Mouse (Mus musculus): ENCODE results near the gene Ppig.

Ppig gene

GRCm38 (mm10) chr2:69760980-69761379 is 38.6 kb downstream of the Ppig start:
- no peak for DNase-seq (ENCODE audit: extremely low read depth, low read depth)

GRCm38 (mm10) chr2:69763340-69763739 is 41.0 kb downstream of the Ppig start:
- no peak for DNase-seq (ENCODE audit: extremely low read depth, low read depth)

- no peak for DNase-seq (ENCODE audit: extremely low read depth, low read depth)
These were observed 42.4 kb downstream of the Ppig start for GRCm38 (mm10) chr2:69764716-69765115.

GRCm38 (mm10) chr2:69773331-69773730 is 51.0 kb downstream of the Ppig start:
- DNase-seq (ENCODE audit: extremely low read depth, low read depth) = no peak

GRCm38 (mm10) chr2:69777985-69778835 is 55.9 kb downstream of the Ppig start:
- peak; percentile 37 for DNase-seq (ENCODE audit: extremely low read depth, low read depth)

- peak; percentile 62 for DNase-seq (ENCODE audit: extremely low read depth, low read depth)
These were observed 56.5 kb downstream of the Ppig start for GRCm38 (mm10) chr2:69778836-69779177.

GRCm38 (mm10) chr2:69788974-69789373 is 66.6 kb downstream of the Ppig start:
- no peak for DNase-seq (ENCODE audit: extremely low read depth, low read depth)

- peak; percentile 96 for DNase-seq (ENCODE audit: extremely low read depth, low read depth)
These were observed 67.2 kb downstream of the Ppig start, which contains the start of the genes Ccdc173 and Phospho2 for GRCm38 (mm10) chr2:69789429-69790069. Gene Ccdc173 (minus strand): TSS chr2:69789575. Gene Phospho2 (plus strand): TSS chr2:69789623.

GRCm38 (mm10) chr2:69790285-69790684 is 67.9 kb downstream of the Ppig start:
- peak; percentile 92 for DNase-seq (ENCODE audit: extremely low read depth, low read depth)

- DNase-seq (ENCODE audit: extremely low read depth, low read depth) = no peak
These were observed 68.4 kb downstream of the Ppig start for GRCm38 (mm10) chr2:69790722-69791121.

- peak; percentile 50 for DNase-seq (ENCODE audit: extremely low read depth, low read depth)
These were observed 80.6 kb downstream of the Ppig start for GRCm38 (mm10) chr2:69802911-69803312.
